Mouse (Mus musculus) kidney, adult 2 months (tissue): Measurements from ENCODE around the gene Ccdc191. TPM values are rescaled to one million over a fixed set of nuclear protein-coding genes. Genes with fewer than 3 reads are reported as not detected.

ENCODE experiments used
- DNase-seq: peaks from one replicate; pipeline ENCODE4 v3.0.0; 2021
- H3K27ac ChIP-seq: fragments of 200-500 bp; 2 replicates; pipeline ENCODE4 v1.5.1; 2012; ENCODE audit warnings: low read depth, low read length, control low read depth, inconsistent platforms; ENCODE audit not compliant: insufficient read depth
- H3K27me3 ChIP-seq: fragments of 200-500 bp; replicated peaks from 2 replicates; pipeline ENCODE4 v1.6.1; 2012; ENCODE audit warnings: mild to moderate bottlenecking, moderate library complexity, low read length, inconsistent platforms; ENCODE audit not compliant: control insufficient read depth, insufficient read depth
- H3K36me3 ChIP-seq: fragments of 200-500 bp; 2 replicates; pipeline ENCODE4 v1.6.1; 2012; ENCODE audit warnings: mild to moderate bottlenecking, moderate library complexity, low read length, inconsistent platforms; ENCODE audit not compliant: control insufficient read depth, insufficient read depth
- H3K4me1 ChIP-seq: fragments of 200-500 bp; 2 replicates; pipeline ENCODE4 v1.6.1; 2011; ENCODE audit warnings: low read length; ENCODE audit not compliant: control insufficient read depth, insufficient read depth
- H3K4me3 ChIP-seq: fragments of 200-500 bp; 2 replicates; pipeline ENCODE4 v1.5.1; 2011; ENCODE audit warnings: mild to moderate bottlenecking, low read depth, low read length, control low read depth; ENCODE audit not compliant: insufficient read depth
- CTCF ChIP-seq: fragments of 200-500 bp; conservative IDR thresholded peaks from 2 replicates; pipeline ENCODE4 v1.5.1; 2011; ENCODE audit warnings: low read depth, mild to moderate bottlenecking, control low read depth, low read length, moderate library complexity, mixed read lengths; ENCODE audit not compliant: insufficient read depth, insufficient read length
- POLR2A ChIP-seq: fragments of 200-500 bp; IDR thresholded peaks from one replicate; pipeline ENCODE4 v1.6.1; 2011; ENCODE audit warnings: low read depth, low read length, control low read depth
- WGBS: fragments of 180-500 bp; shearing (Covaris S2); methylation state at CpG from one replicate; pipeline ENCODE4 v1.1.7; 2018; 5-methylcytosine and 5-hydroxymethylcytosine counted together
- polyA plus RNA-seq: library from polyadenylated mRNA; depleted of rRNA; stranded (reverse); fragments of >200 nt; gene quantifications from 2 replicates; pipeline ENCODE4 v1.2.3, GENCODE M21; 2012

Ccdc191 gene
- polyA plus RNA-seq, 1 experiment: 2.8 TPM

DNA sequence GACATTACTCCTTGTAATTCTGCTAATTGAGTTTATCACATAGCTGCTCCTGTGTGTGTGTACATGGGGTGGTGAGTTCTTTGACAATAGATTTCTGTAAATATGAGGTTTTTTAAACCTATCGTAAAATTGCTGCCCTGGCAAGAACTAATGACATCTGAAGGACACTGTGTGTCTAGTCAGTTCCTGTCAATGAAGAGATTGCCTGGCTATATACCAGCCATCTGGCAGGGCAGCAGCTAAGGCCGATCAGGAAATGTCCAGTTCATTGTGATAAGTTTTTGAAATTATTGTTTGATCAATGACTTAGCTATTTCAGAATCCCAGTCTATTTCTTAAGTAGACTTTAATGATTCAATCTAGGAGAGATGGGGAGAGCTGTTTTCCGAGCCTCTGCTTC, 55.8 kb downstream of the Ccdc191 start:
- H3K36me3 ChIP-seq: no peaks in the 10 kb centered on the region
- H3K27me3 ChIP-seq: no peaks in the 10 kb centered on the region
- TF ChIP-seq CTCF (no peak), POLR2A (no peak)
- no peak for DNase-seq
- no peaks in the 10 kb centered on the region for H3K4me1 ChIP-seq
- no peak overlapping the region for H3K27ac ChIP-seq
- no peak overlapping the region for H3K4me3 ChIP-seq
- WGBS: 92% methylated on average over 3 of the region's 3 CpGs

DNA sequence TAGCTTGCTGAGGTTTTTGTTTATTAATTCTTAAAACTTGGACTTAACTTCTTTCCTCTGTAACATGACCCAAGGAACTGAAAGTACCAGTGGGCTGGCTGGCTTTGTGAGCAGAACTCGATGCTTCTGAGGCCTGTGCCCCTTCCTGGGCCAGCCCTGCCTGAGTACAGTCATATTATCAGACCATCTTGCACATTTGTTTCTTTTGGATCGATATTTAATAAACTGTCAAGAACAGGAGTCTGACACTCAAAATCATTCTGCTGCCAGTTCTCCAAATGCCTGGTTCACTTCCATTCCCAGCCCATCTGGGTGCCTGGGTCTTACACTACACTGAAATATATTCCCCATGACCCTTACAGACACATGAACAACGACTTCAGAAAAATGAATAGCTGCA, 56.3 kb downstream of the Ccdc191 start:
- H3K27ac ChIP-seq: no peak overlapping the region
- WGBS: 71% methylated on average over 3 of the region's 3 CpGs
- H3K36me3 ChIP-seq: no peaks in the 10 kb centered on the region
- H3K27me3 ChIP-seq: no peaks in the 10 kb centered on the region
- H3K4me1 ChIP-seq: no peaks in the 10 kb centered on the region
- no peak for TF ChIP-seq POLR2A
- no peak for TF ChIP-seq CTCF
- no peak overlapping the region for H3K4me3 ChIP-seq
- no peak for DNase-seq

DNA sequence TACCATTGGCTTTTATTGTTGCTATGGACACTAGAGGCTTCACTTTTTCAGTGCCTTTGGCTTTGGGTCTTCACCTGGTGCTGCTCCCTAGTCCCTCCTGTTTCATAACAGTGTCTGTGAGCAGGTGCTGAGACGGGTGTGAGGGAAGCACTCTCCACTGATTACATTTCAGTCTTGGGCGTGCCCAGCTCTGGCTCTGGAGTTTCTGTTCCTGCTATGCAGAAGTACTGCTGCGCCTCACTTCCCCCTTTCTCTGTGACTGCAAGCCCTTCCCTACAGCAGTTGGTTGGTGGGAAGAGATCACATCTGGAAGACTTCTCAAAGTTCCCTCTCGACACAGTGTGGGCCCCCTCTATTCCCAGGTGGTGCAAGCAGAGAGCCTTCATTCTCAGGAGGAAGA, 62.0 kb downstream of the Ccdc191 start:
- WGBS: 89% methylated on average over 4 of the region's 4 CpGs
- no peak for TF ChIP-seq CTCF
- TF ChIP-seq POLR2A: no peak
- no peaks in the 10 kb centered on the region; the same call in 1 of the 2 replicates for H3K36me3 ChIP-seq
- H3K27me3 ChIP-seq: no peaks in the 10 kb centered on the region
- no peak overlapping the region for H3K4me3 ChIP-seq
- H3K27ac ChIP-seq: no peak overlapping the region
- peak; percentile 8 for DNase-seq
- H3K4me1 ChIP-seq: no peaks in the 10 kb centered on the region

DNA sequence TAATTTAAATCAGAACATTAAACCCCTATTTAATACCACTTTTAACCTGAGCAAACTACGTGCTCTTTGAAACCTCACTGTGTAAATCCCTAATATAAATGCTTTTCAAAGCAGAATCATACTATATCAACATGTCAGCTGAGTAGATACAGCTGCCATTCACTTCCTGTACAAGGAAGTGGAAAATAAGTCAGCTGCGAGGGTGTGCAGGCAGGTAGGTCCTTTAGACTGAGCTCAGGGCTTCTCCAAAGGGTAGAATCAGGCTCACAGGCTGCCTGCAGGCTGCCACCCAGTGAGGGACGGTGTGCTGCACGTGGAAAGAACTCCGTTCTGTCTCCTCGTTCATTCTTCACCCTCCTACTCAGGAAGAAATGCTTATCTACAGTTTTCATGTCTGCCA, 65.3 kb downstream of the Ccdc191 start:
- H3K27ac ChIP-seq: no peak overlapping the region
- H3K36me3 ChIP-seq: no peaks in the 10 kb centered on the region; the same call in 1 of the 2 replicates
- TF ChIP-seq CTCF (no peak), POLR2A (no peak)
- no peak for DNase-seq
- H3K4me3 ChIP-seq: no peak overlapping the region
- 72% methylated on average over 6 of the region's 6 CpGs for WGBS
- no peaks in the 10 kb centered on the region for H3K27me3 ChIP-seq
- H3K4me1 ChIP-seq: no peaks in the 10 kb centered on the region

DNA sequence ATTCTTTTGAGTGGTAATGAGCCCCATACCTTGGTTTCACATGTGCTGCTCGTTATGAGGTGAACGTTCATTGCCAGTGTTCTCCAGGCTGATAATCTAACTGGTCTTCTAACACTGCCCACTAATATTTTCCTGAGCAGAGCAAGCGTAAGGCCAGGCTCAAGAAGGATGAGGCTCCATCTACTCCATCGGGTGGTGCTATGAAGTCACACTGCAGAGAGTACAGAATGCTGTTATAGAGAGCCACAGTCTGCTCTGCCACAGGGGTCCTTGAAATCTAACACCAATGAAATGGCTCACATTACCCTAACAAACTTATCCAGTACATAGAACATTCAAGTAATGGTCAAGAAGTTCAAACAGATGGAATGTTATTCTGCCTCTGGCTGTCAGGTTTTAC, 68.4 kb downstream of the Ccdc191 start:
- TF ChIP-seq CTCF (no peak), POLR2A (no peak)
- 78% methylated on average over 4 of the region's 4 CpGs for WGBS
- DNase-seq: no peak

DNA sequence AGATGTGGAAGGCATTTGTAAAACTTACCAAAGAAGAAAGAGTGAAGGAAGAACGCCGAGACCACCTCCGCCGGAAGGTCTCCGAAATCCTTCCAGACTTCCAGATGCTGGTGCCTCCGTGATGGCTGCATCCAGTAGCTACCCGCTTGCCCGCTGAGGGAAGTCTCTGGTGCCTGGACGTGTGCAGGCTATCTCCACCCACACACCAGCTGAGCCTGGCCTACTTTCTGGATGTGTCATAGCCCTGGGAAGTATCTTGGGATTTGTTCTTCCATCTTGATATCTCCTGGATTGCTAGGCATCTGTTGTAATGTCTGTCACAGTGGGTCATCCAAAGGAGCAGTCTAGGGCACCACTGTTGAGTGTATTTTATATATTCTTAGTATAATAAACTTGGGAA, 73.7 kb downstream of the Ccdc191 start:
- H3K27me3 ChIP-seq: no peaks in the 10 kb centered on the region
- H3K27ac ChIP-seq: no peak overlapping the region
- 96% methylated on average over 9 of the region's 9 CpGs for WGBS
- no peak for DNase-seq
- no peak overlapping the region for H3K4me3 ChIP-seq
- no peak for TF ChIP-seq CTCF
- no peak for TF ChIP-seq POLR2A
- H3K36me3 ChIP-seq: no peaks in the 10 kb centered on the region
- H3K4me1 ChIP-seq: no peaks in the 10 kb centered on the region

More for the DNA sequence above, 68.4 kb downstream of the Ccdc191 start:
- no peaks in the 10 kb centered on the region for H3K36me3 ChIP-seq
- no peak overlapping the region for H3K4me3 ChIP-seq
- H3K4me1 ChIP-seq: no peaks in the 10 kb centered on the region
- H3K27ac ChIP-seq: no peak overlapping the region
- no peaks in the 10 kb centered on the region for H3K27me3 ChIP-seq

DNA sequence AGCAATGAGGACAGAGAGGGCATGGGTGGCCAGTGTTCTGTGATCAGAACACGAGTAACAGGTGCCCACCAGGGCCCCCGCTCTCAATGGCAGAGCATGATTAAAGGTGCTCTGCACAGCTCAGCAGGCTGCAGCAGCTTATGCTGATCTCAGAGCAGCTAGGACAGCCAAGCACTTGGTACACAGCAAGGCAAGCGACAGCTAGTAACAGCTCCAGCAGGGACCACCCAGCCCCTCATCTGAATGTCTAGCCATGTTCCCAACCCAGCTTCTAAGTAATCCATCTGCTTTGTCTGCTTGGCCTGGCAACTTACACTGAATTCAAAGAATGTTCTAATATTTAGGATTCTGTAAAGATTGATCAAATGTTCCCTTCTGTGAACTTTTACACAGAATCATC, 74.2 kb downstream of the Ccdc191 start:
- Histone ChIP-seq H3K36me3 (no peaks in the 10 kb centered on the region), H3K27me3 (no peaks in the 10 kb centered on the region), H3K4me1 (no peaks in the 10 kb centered on the region), H3K4me3 (no peak overlapping the region), H3K27ac (no peak overlapping the region)
- DNase-seq: no peak
- WGBS: 91% methylated on average over 3 of the region's 3 CpGs
- TF ChIP-seq CTCF (no peak), POLR2A (no peak)

DNA sequence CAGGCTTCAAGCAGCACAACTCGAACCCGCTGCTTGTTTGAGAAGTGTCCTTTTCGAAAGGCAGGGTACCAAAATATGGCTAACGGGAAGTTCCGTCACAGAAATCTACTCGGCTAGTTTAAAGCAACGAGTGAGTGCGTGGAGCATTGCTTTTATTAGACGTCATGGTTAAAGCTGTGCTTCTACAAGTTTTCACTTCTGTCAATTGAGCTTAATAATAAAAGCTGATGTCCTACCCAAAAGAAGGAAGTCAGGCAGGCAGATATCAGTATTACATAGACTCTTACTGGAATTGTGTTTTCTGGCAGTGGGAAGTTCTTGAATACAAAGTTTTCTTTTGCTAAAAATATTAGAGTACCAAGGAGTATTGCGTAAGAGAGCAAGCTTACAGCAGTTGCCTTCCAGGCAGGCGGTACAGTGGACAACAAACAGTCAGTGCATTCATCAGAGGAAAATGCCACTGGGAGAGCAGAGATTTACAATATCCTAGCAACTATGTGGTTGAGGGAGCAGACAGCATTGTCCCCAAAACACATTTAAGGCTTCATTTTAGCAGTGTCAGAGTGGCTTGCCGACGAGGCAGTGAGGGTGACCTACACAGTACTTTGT, 76.3 kb downstream of the Ccdc191 start:
- Histone ChIP-seq H3K4me3 (no peak overlapping the region), H3K27me3 (no peaks in the 10 kb centered on the region), H3K36me3 (no peaks in the 10 kb centered on the region), H3K27ac (no peak overlapping the region), H3K4me1 (no peaks in the 10 kb centered on the region)
- DNase-seq: peak; percentile 7
- whole genome bisulfite sequencing: 85% methylated on average over 13 of the region's 13 CpGs
- TF ChIP-seq POLR2A: no peak
- TF ChIP-seq CTCF: no peak
